12 mouse cellular contexts compared by ENCODE assay signal in genomic region chr10:9210646-9211045, GRCm38 (mm10).
A peak's percentile ranks its signal among the peaks of the same experiment; 100 is the strongest.
DNase-seq lines count a peak whose midpoint lies in the region; ATAC-seq and TF ChIP-seq lines count a peak whose summit lies in the region.
"Had no signal": no experiment of that assay in that cellular context is flagged by ENCODE, and none has a peak within 500 bp of the region (broad histone marks: within the 10 kb centered on the region; RNA-seq: fewer than 3 reads in every experiment).

No protein-coding gene starts in this region.

- H3K27ac ChIP-seq in heart, embryonic 15.5 days = peak overlapping the region; percentile 65
- no peak overlapping the region for H3K27ac ChIP-seq in heart, adult 2 months
- H3K27ac ChIP-seq in stomach, embryonic 16.5 days (ENCODE audit: low read length) = no peak overlapping the region

- no peaks in the 10 kb centered on the region for H3K79me2 ChIP-seq in heart, adult 2 months (replicated peaks; ENCODE audit: control insufficient read depth, insufficient read depth, low read length)

- H3K27me3 ChIP-seq in heart, embryonic 15.5 days = no peaks in the 10 kb centered on the region
- H3K27me3 ChIP-seq in heart, adult 2 months (ENCODE audit: control insufficient read depth, insufficient read depth, low read length) = no peaks in the 10 kb centered on the region
- H3K27me3 ChIP-seq in stomach, embryonic 16.5 days (ENCODE audit: control insufficient read depth, insufficient read depth, low read length) = no peaks in the 10 kb centered on the region

- TF ChIP-seq CTCF in heart, adult 2 months (IDR thresholded peaks at IDR 0.05) = no peak

- no peak for TF ChIP-seq EP300 in heart, adult 2 months (IDR thresholded peaks at IDR 0.05; ENCODE audit: insufficient read depth, low read depth, low read length)

- H3K9me3 ChIP-seq in heart, embryonic 15.5 days (replicated peaks) = no peaks in the 10 kb centered on the region
- H3K9me3 ChIP-seq in stomach, embryonic 16.5 days (replicated peaks; ENCODE audit: control insufficient read depth, low read length) = no peaks in the 10 kb centered on the region

- no peak overlapping the region for H3K4me3 ChIP-seq in heart, embryonic 15.5 days
- no peak overlapping the region for H3K4me3 ChIP-seq in heart, adult 2 months
- H3K4me3 ChIP-seq in stomach, embryonic 16.5 days (replicated peaks; ENCODE audit: low read length) = no peak overlapping the region

- no peak for TF ChIP-seq POLR2A in heart, adult 2 months (IDR thresholded peaks at IDR 0.05; ENCODE audit: insufficient read depth, low read depth, low read length)

- WGBS in heart, embryonic 15.5 days = 13% methylated on average over 2 of the region's 2 CpGs
- WGBS in heart, adult 2 months = 38% methylated on average over 2 of the region's 2 CpGs
- 10% methylated on average over 2 of the region's 2 CpGs for WGBS in stomach, embryonic 16.5 days

- no peak overlapping the region for H3K9ac ChIP-seq in heart, embryonic 15.5 days
- H3K9ac ChIP-seq in heart, adult 2 months (ENCODE audit: low read depth, low read length) = no peak overlapping the region
- no peak overlapping the region for H3K9ac ChIP-seq in stomach, embryonic 16.5 days (ENCODE audit: low read length)

- intact Hi-C loops in heart, adult 2 months (cut with DNase I) = no loop called here
- intact Hi-C loops in left cerebral cortex, postnatal 4 days (cut with DNase I) = no loop called here

- no peak overlapping the region for H3K4me2 ChIP-seq in heart, embryonic 15.5 days
- H3K4me2 ChIP-seq in stomach, embryonic 16.5 days (ENCODE audit: low read depth, low read length) = no peak overlapping the region
- H3K4me2 ChIP-seq: liver, embryonic 11.5 days had no signal

- ATAC-seq in heart, embryonic 15.5 days (replicated peaks; ENCODE audit: insufficient number of reproducible peaks, insufficient read depth, low FRiP score, low read depth) = no peak; the same call in 1 of the 2 replicates
- ATAC-seq in stomach, embryonic 16.5 days (ENCODE audit: insufficient read depth, low FRiP score) = peak; percentile 7; the same call in 1 of the 2 replicates
- ATAC-seq: intestine, embryonic 16.5 days had no signal

- no peaks in the 10 kb centered on the region for H3K36me3 ChIP-seq in heart, embryonic 15.5 days
- no peaks in the 10 kb centered on the region for H3K36me3 ChIP-seq in heart, adult 2 months (ENCODE audit: control insufficient read depth, insufficient read depth, low read length)
- no peaks in the 10 kb centered on the region for H3K36me3 ChIP-seq in stomach, embryonic 16.5 days (ENCODE audit: control insufficient read depth, insufficient read depth, low read length)

- H3K4me1 ChIP-seq in heart, embryonic 15.5 days (replicated peaks) = 0 out of 2 replicates have a peak, but pooled peaks cover 3% of the 10 kb centered on the region
- no peaks in the 10 kb centered on the region for H3K4me1 ChIP-seq in heart, adult 2 months (ENCODE audit: control insufficient read depth, insufficient read depth, low read length)
- peaks cover 3% of the 10 kb centered on the region; the same call in 1 of the 2 replicates for H3K4me1 ChIP-seq in stomach, embryonic 16.5 days (ENCODE audit: control insufficient read depth, insufficient read depth, low read length)

- peak; percentile 20 for DNase-seq in embryo, embryonic 11 days
- no peak for DNase-seq in embryo, embryonic 9.5 days (ENCODE audit: extremely low spot score)
- no peak for DNase-seq in heart, adult 2 months
- peak; percentile 50 to 70 for DNase-seq in right cerebral cortex, postnatal 10 days (ENCODE audit: low spot score in 2 of 2)
- DNase-seq in right cerebral cortex, adult 18-20 months = no peak
- DNase-seq in left cerebral cortex, postnatal 4 days = no peak
- DNase-seq: cerebellum, adult 9-10 months; kidney, postnatal 36 days had no signal

Comparison
In these comparisons a context has a peak if more than half of its experiments do, and no peak if none do; other contexts are left out.
1. DNase-seq: peak in embryo, embryonic 11 days (single experiment) and right cerebral cortex, postnatal 10 days (2 of 2); none in embryo, embryonic 9.5 days (single experiment), heart, adult 2 months (0 of 2), right cerebral cortex, adult 18-20 months (single experiment) and left cerebral cortex, postnatal 4 days (single experiment).